Mouse (Mus musculus) lung, adult 2 months (tissue): ENCODE data around the gene Robo2. TPM values are rescaled to one million over a fixed set of nuclear protein-coding genes. Genes with fewer than 3 reads are reported as not detected.

Experiments used
- DNase-seq: peaks from one replicate; pipeline ENCODE4 v3.0.0; 2022
- H3K4me1 ChIP-seq: fragments of 200-500 bp; 2 replicates; pipeline ENCODE4 v1.6.1; 2011; ENCODE audit warnings: low read length; ENCODE audit not compliant: control insufficient read depth, insufficient read depth
- H3K4me3 ChIP-seq: fragments of 200-500 bp; replicated peaks from 2 replicates; pipeline ENCODE3; 2011; ENCODE audit warnings: low read depth, mild to moderate bottlenecking, control low read depth, low read length; ENCODE audit errors: extremely low read depth
- CTCF ChIP-seq: fragments of 200-500 bp; IDR thresholded peaks from 2 replicates; pipeline ENCODE4 v1.5.1; 2011; ENCODE audit warnings: mild to moderate bottlenecking, low read length, control low read depth; ENCODE audit not compliant: insufficient read depth
- POLR2A ChIP-seq: fragments of 200-500 bp; IDR thresholded peaks from 2 replicates; pipeline ENCODE4 v1.6.1; 2011; ENCODE audit warnings: low read depth, mild to moderate bottlenecking, control low read depth, low read length, borderline replicate concordance; ENCODE audit errors: extremely low read depth
- WGBS: fragments of 180-500 bp; shearing (Covaris S2); methylation state at CpG from one replicate; pipeline ENCODE4 v1.1.7; 2018; 5-methylcytosine and 5-hydroxymethylcytosine counted together
- polyA plus RNA-seq: library from polyadenylated mRNA; depleted of rRNA; stranded (reverse); fragments of >200 nt; gene quantifications from 2 replicates; pipeline ENCODE4 v1.2.3, GENCODE M21; 2012

Robo2 gene
- polyA plus RNA-seq, 1 experiment, result 19.7 TPM

DNA sequence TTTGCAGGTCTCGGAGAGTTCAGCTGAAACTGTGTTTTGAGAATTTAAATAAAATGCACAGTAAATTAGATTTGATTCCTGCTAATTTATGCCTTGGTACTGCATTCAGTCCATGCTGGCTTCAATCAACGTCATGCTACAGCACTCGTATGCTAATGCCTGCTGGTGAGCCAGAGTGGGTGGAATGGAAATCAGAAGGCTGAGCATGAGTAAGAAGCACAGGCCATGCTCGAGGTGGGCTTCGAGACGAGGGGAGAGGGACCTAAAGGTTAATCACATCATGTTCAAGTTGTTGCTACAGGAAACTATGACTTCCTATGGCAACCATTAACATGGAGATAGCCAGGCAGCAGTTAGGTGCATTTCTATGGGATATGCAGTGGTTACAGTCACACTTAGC is 420.4 kb downstream of the Robo2 start:
- Histone ChIP-seq H3K4me1 (no peaks in the 10 kb centered on the region), H3K4me3 (no peak overlapping the region)
- 73% methylated on average over 6 of the region's 6 CpGs for WGBS
- no peak for DNase-seq
- TF ChIP-seq CTCF, result no peak
- no peak for TF ChIP-seq POLR2A

DNA sequence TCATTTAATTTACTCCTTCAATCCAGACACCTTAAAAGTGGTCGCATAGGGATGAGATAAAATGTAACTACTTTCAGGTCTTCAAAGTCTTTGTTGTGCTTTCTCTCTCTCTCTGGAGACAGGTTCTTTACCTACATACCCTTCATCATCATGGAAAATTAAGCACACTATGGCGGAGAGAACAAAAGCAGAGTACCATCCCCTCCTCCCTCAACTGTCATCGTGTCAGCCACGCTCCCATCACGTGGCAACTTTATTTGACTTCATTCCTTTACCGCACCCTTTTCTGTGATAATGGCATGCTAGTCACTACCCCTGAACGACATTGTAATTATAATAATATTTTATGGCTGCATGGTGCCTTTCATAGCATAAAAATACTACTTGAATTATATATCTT is 442.1 kb downstream of the Robo2 start:
- WGBS, result 85% methylated on average over 7 of the region's 7 CpGs
- TF ChIP-seq CTCF (no peak), POLR2A (no peak)
- Histone ChIP-seq H3K4me3 (no peak overlapping the region), H3K4me1 (no peaks in the 10 kb centered on the region)
- no peak for DNase-seq

DNA sequence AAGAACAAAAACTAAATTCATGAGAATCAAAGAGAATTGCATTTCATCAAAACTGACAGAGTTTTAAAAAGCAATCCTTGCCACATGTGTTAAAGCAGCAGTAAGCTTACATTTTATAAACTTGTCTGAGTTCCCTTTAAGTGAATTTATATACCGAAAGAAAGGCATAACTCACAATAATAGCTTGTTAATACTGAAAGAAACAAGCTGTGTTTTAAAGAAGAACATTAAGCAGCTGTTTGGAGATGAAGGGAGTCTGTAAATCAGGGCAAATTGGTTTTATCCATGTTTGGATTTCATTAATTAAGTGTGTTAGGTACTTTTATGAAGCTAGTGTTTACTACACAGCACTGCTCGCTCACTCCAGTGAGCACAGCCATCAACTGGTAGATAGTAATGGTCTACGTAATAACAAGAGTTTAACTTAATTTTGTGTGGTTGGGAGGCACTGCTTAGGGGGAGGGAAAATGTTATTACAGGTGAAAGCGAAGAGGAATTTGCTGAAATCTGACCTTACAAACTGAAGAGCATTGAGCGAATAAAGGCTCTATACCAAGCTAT is 447.2 kb downstream of the Robo2 start:
- WGBS, result 77% methylated on average over 5 of the region's 5 CpGs
- TF ChIP-seq POLR2A, result no peak
- no peak for DNase-seq
- Histone ChIP-seq H3K4me1 (no peaks in the 10 kb centered on the region), H3K4me3 (no peak overlapping the region)

DNA sequence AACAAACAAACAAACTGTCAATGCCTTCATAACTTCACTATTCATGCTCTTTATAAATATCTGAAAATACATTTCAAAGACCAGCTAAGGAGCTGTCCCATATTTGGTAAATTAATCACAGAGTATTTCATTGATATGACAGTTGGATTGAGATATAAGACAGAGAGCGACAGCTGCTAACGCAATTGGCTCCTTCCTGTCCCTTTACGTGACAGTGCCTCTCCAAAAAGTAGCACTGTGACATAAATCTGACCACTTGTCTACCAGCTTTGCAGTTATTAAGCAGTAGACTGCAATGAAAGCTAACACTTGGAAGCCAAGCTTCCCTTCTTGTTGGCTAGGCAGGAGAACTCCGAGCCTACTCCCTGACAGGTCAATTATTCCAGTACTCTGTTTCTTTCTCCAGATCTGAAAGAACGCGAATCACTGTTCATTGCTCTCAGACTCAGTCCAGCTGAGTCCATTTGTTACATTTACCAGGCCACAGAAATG is 452.1 kb downstream of the Robo2 start:
- DNase-seq, result no peak
- TF ChIP-seq CTCF, result no peak
- TF ChIP-seq POLR2A, result no peak

DNA sequence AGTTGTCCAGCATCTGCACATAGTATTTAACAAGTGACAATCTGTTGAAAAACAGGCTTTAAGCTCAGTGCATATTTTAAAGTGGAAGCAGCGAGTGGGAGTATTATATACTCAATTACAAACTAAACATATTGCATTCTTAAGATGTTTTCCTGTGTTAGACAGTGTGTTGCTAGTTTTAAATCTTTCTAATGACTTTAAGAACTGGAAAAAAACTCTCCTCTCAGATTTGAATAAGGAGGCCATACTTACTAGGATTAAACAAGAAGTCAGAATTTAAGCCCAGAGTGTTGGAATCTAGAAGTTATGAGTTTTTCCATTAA is 453.1 kb downstream of the Robo2 start:
- H3K4me3 ChIP-seq, result no peak overlapping the region
- H3K4me1 ChIP-seq, result no peaks in the 10 kb centered on the region
- WGBS, result 75% methylated on average over 1 of the region's 1 CpGs
- DNase-seq, result no peak
- TF ChIP-seq CTCF (no peak), POLR2A (no peak)

More for the DNA sequence above, 452.1 kb downstream of the Robo2 start:
- Histone ChIP-seq H3K4me1 (no peaks in the 10 kb centered on the region), H3K4me3 (no peak overlapping the region)
- WGBS, result 71% methylated on average over 6 of the region's 6 CpGs

DNA sequence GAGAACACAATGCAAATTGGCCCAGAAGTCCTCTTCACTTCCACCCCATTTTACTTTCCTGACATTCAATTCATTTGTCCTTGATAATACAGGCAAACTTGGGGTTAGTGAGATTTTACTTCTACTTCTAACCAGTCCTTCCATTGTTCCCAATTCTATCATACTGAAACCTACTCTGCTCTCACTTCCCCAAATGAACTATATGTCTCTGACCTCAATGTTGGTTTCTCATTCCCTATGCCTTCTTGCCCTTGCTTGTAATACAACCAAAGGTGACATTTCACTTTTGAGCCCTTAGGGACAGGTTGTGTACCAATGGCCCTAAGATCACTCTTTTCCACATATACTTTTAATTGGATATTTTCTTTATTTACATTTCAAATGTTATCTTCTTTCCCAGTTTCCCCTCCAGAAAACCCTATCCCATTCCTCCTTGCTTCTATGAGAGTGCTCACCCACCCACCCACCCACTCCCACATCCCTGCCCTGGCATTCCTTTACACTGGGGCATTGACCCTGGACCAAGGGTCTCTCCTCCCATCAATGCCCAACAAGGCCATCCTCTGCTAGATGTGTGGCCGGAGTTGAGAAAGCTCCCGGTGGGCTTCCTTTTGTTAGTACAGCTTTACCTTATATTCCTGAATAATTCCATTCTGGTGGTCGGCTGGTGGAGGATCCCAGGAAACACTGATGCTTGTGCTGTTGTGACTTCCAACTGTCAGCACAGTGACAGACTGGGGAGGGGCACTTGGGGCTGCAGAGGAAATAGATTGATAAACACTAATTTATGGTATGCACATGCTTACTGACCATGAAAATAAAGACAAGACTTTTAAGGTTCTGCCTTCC is 453.7 kb downstream of the Robo2 start:
- WGBS, result 68% methylated on average over 3 of the region's 3 CpGs
- Histone ChIP-seq H3K4me3 (no peak overlapping the region), H3K4me1 (no peaks in the 10 kb centered on the region)
- no peak for DNase-seq
- TF ChIP-seq POLR2A (no peak), CTCF (no peak)

DNA sequence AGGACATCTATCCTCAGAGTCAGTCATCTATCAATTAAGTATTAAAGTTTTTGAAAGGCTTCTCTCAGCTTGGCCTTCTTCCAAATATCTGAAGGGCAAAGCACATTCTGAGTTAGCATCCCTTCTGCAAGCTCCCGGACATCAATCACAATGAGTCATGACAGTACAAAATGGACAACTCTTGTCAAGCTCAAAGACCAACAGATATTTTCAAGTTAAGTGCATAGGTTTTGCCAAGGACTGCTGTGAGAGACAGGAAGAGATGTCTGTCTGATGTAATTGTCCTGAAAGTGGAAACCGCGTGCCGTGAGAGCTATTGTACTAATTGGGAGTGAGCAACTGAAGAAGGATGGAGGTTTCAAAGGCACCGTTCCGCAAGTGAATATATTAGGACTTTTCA is 465.5 kb downstream of the Robo2 start:
- TF ChIP-seq CTCF (no peak), POLR2A (no peak)
- no peak for DNase-seq
- Histone ChIP-seq H3K4me3 (no peak overlapping the region), H3K4me1 (no peaks in the 10 kb centered on the region)
- WGBS, result 84% methylated on average over 6 of the region's 6 CpGs

DNA sequence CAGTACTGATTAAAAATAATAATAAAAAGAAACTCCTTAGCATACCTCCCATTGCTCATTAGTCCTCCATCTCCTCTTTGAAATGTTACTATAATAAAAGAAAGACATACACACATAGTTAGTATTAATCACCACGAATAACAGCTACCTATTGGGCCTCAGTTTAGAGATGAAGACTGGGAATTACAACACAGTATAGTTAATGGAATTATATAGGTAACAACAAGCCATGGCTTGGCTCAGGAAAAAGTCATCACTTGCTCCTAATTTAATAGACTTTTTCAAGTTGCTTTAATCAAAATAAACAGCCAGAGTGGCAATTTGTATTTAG is 471.4 kb downstream of the Robo2 start:
- no peak for TF ChIP-seq CTCF
- no peak for TF ChIP-seq POLR2A
- 62% methylated on average over 1 of the region's 1 CpGs for WGBS
- H3K4me1 ChIP-seq, result no peaks in the 10 kb centered on the region
- H3K4me3 ChIP-seq, result no peak overlapping the region
- DNase-seq, result no peak

DNA sequence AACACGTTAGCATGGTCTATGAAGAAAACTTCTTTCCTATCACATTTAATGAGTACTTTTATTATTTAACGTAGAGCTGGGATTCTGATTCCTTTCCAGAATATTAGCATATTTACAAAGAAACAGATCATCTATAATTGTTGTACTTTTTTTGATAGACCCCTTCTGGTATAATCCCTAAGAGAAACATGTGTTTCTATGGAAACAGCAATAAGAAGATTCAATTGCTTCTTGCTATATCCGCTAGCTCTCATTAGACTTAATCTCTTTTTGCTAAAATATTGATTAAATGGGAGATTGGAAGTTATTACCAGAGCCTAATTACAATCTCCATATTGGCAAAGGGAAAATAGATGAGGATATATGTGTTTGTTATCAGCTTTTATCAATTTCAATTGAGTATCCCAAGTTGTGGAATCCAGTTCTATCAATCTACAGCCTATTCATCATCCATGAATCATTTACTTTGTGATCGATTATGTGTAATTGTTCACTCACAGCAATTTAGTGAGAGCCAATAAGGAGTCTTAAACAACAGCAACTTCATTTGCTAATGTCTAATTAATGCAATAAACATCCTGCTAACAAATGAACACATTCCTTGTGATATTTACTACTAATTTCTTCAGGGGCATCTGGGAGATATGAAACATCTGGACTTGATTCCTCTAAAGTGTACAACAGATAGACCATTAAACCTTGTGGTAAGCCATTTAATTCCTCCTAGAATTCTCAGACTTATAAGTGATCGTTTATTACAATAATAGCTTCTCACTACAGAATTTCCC is 472.0 kb downstream of the Robo2 start:
- WGBS, result 86% methylated on average over 5 of the region's 5 CpGs
- no peak for DNase-seq
- TF ChIP-seq POLR2A, result no peak
- no peak for TF ChIP-seq CTCF
- no peaks in the 10 kb centered on the region for H3K4me1 ChIP-seq
- H3K4me3 ChIP-seq, result no peak overlapping the region
